Mouse (Mus musculus) liver, embryonic 14.5 days (tissue): ENCODE measurements around the gene Rpl13.

ENCODE experiments used
- CTCF ChIP-seq: IDR thresholded peaks from 2 replicates; pipeline ENCODE4 v1.5.1; 2016; ENCODE audit warnings: antibody characterized with exemption, low read depth, control low read depth
- EP300 ChIP-seq: IDR thresholded peaks from 2 replicates; pipeline ENCODE4 v1.6.1; 2016; ENCODE audit warnings: antibody characterized with exemption, low read depth

GRCm38 (mm10) chr8:123113908-123114469, 11.8 kb downstream of the Rpl13 start:
- TF ChIP-seq CTCF: no peak
- TF ChIP-seq EP300: no peak
